Mouse (Mus musculus): ENCODE measurements around the gene Capg. TPM values are rescaled to one million over a fixed set of nuclear protein-coding genes. Genes with fewer than 3 reads are reported as not detected.
"Not testable (repeated sequence)": the region's sequence is repeated elsewhere in the genome, so short reads cannot be mapped to it uniquely, and the experiment has no call there.

The Capg gene
- polyA plus RNA-seq, 1 experiment from 2014 or later = 75.8 TPM

GRCm38 (mm10) chr6:72523222-72523621, 21.0 kb upstream of the Capg start:
- Histone ChIP-seq H3K4me1 (replicated peaks; ENCODE audit: control insufficient read depth, insufficient read depth, low read length) (peaks cover 8% of the 10 kb centered on the region), H3K36me3 (ENCODE audit: control insufficient read depth, insufficient read depth, low read length) (no peaks in the 10 kb centered on the region), H3K4me2 (ENCODE audit: low read depth, low read length) (no peak overlapping the region), H3K9ac (ENCODE audit: low read length) (no peak overlapping the region), H3K27me3 (ENCODE audit: control insufficient read depth, insufficient read depth, low read depth, low read length) (no peaks in the 10 kb centered on the region), H3K27ac (ENCODE audit: low read length) (no peak overlapping the region), H3K9me3 (ENCODE audit: control insufficient read depth, low read length) (no peaks in the 10 kb centered on the region), H3K4me3 (ENCODE audit: low read length) (no peak overlapping the region)
- WGBS = 66% methylated on average over 4 of the region's 4 CpGs
- ATAC-seq (ENCODE audit: low read depth) = no peak

GRCm38 (mm10) chr6:72524160-72524559, 20.0 kb upstream of the Capg start:
- no peak overlapping the region for H3K9ac ChIP-seq (ENCODE audit: low read length)
- no peaks in the 10 kb centered on the region for H3K36me3 ChIP-seq (ENCODE audit: control insufficient read depth, insufficient read depth, low read length)
- no peak overlapping the region for H3K4me3 ChIP-seq (ENCODE audit: low read length)
- H3K4me2 ChIP-seq (ENCODE audit: low read depth, low read length) = no peak overlapping the region
- no peak overlapping the region for H3K27ac ChIP-seq (ENCODE audit: low read length)
- H3K27me3 ChIP-seq (ENCODE audit: control insufficient read depth, insufficient read depth, low read depth, low read length) = no peaks in the 10 kb centered on the region
- peaks cover 6% of the 10 kb centered on the region for H3K4me1 ChIP-seq (replicated peaks; ENCODE audit: control insufficient read depth, insufficient read depth, low read length)
- no peaks in the 10 kb centered on the region for H3K9me3 ChIP-seq (ENCODE audit: control insufficient read depth, low read length)
- ATAC-seq (ENCODE audit: low read depth) = no peak
- WGBS = 63% methylated on average over 2 of the region's 2 CpGs

- Histone ChIP-seq H3K4me3 (ENCODE audit: low read length) (no peak overlapping the region), H3K27ac (ENCODE audit: low read length) (no peak overlapping the region), H3K27me3 (ENCODE audit: control insufficient read depth, insufficient read depth, low read depth, low read length) (no peaks in the 10 kb centered on the region), H3K9ac (ENCODE audit: low read length) (no peak overlapping the region), H3K4me2 (ENCODE audit: low read depth, low read length) (no peak overlapping the region), H3K36me3 (ENCODE audit: control insufficient read depth, insufficient read depth, low read length) (no peaks in the 10 kb centered on the region), H3K9me3 (ENCODE audit: control insufficient read depth, low read length) (no peaks in the 10 kb centered on the region), H3K4me1 (replicated peaks; ENCODE audit: control insufficient read depth, insufficient read depth, low read length) (no peaks in the 10 kb centered on the region)
- ATAC-seq (ENCODE audit: low read depth) = no peak
- WGBS = 80% methylated on average over 4 of the region's 4 CpGs
Measured at GRCm38 (mm10) chr6:72527070-72527469, 17.1 kb upstream of the Capg start.

- Histone ChIP-seq H3K27me3 (ENCODE audit: control insufficient read depth, insufficient read depth, low read depth, low read length) (no peaks in the 10 kb centered on the region), H3K4me1 (replicated peaks; ENCODE audit: control insufficient read depth, insufficient read depth, low read length) (no peaks in the 10 kb centered on the region), H3K4me3 (ENCODE audit: low read length) (no peak overlapping the region), H3K4me2 (ENCODE audit: low read depth, low read length) (no peak overlapping the region), H3K9me3 (ENCODE audit: control insufficient read depth, low read length) (no peaks in the 10 kb centered on the region), H3K36me3 (ENCODE audit: control insufficient read depth, insufficient read depth, low read length) (no peaks in the 10 kb centered on the region), H3K9ac (ENCODE audit: low read length) (no peak overlapping the region), H3K27ac (ENCODE audit: low read length) (no peak overlapping the region)
- ATAC-seq (ENCODE audit: low read depth) = no peak
- 74% methylated on average over 10 of the region's 10 CpGs for WGBS
Measured at GRCm38 (mm10) chr6:72528410-72529151, 15.6 kb upstream of the Capg start.

DNA sequence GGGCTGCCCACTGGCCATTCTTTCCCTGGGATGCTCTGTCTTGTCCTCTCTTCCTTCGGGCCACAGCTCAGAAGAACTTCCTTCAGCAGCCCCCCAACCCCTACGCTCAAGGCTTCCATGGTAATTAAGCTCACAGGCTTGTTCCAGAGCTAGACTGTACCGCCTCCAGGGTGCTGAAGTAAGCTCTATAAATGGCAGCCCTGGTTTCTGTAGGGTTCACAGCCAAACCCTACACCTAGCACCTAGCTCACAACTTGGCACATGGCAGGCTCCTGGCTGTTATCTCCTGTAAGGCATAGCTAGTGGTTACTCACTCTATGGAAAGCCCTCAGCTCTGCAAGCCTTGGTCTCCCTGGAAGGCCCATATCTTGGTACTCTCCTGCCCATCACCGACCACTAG, 11.6 kb upstream of the Capg start:
- H3K4me3 ChIP-seq (ENCODE audit: low read length) = no peak overlapping the region
- H3K36me3 ChIP-seq (ENCODE audit: control insufficient read depth, insufficient read depth, low read length) = no peaks in the 10 kb centered on the region
- H3K9ac ChIP-seq (ENCODE audit: low read length) = no peak overlapping the region
- ATAC-seq (ENCODE audit: low read depth) = no peak
- no peaks in the 10 kb centered on the region for H3K9me3 ChIP-seq (ENCODE audit: control insufficient read depth, low read length)
- H3K27me3 ChIP-seq (ENCODE audit: control insufficient read depth, insufficient read depth, low read depth, low read length) = no peaks in the 10 kb centered on the region
- WGBS = 80% methylated on average over 4 of the region's 4 CpGs
- H3K4me2 ChIP-seq (ENCODE audit: low read depth, low read length) = no peak overlapping the region
- H3K4me1 ChIP-seq (replicated peaks; ENCODE audit: control insufficient read depth, insufficient read depth, low read length) = peaks cover 4% of the 10 kb centered on the region
- H3K27ac ChIP-seq (ENCODE audit: low read length) = no peak overlapping the region

GRCm38 (mm10) chr6:72533555-72533954, 10.6 kb upstream of the Capg start:
- H3K27me3 ChIP-seq (ENCODE audit: control insufficient read depth, insufficient read depth, low read depth, low read length); H3K4me3 ChIP-seq (ENCODE audit: low read length); H3K36me3 ChIP-seq (ENCODE audit: control insufficient read depth, insufficient read depth, low read length); H3K4me2 ChIP-seq (ENCODE audit: low read depth, low read length); H3K27ac ChIP-seq (ENCODE audit: low read length); H3K9me3 ChIP-seq (ENCODE audit: control insufficient read depth, low read length); H3K4me1 ChIP-seq (replicated peaks; ENCODE audit: control insufficient read depth, insufficient read depth, low read length); H3K9ac ChIP-seq (ENCODE audit: low read length): not testable (repeated sequence)
- WGBS = 10% methylated on average over 1 of the region's 1 CpGs
- ATAC-seq (ENCODE audit: low read depth) = peak; percentile 34; the same call in 1 of the 2 replicates

- H3K4me1 ChIP-seq (replicated peaks; ENCODE audit: control insufficient read depth, insufficient read depth, low read length) = peaks cover 8% of the 10 kb centered on the region
- no peak overlapping the region for H3K27ac ChIP-seq (ENCODE audit: low read length)
- H3K27me3 ChIP-seq (ENCODE audit: control insufficient read depth, insufficient read depth, low read depth, low read length) = no peaks in the 10 kb centered on the region
- no peak overlapping the region for H3K4me2 ChIP-seq (ENCODE audit: low read depth, low read length)
- H3K4me3 ChIP-seq (ENCODE audit: low read length) = no peak overlapping the region
- WGBS = 38% methylated on average over 9 of the region's 9 CpGs
- H3K36me3 ChIP-seq (ENCODE audit: control insufficient read depth, insufficient read depth, low read length) = no peaks in the 10 kb centered on the region
- no peak overlapping the region for H3K9ac ChIP-seq (ENCODE audit: low read length)
- ATAC-seq (ENCODE audit: low read depth) = peak; percentile 34; the same call in 1 of the 2 replicates
- H3K9me3 ChIP-seq (ENCODE audit: control insufficient read depth, low read length) = no peaks in the 10 kb centered on the region
Measured at GRCm38 (mm10) chr6:72534035-72534809, 10.0 kb upstream of the Capg start.

DNA sequence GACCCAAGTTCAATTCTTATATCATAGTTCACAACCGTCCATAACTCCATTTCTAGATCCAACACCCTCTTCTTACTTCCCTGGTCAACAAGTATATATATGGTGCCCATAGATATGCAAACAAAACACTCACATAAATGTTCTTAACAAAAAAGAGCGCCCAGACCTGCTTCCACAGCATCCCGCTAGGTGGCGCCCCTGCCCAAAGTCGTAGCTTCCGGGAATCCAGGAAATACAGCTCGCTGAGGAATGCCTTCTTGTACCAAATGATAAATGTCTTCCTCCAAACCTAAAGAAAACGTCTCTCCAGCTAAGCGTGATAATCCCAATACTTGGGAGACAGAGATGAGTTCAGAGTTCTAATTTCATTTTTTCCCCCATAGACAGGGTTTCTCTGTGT, 9.0 kb upstream of the Capg start:
- H3K4me3 ChIP-seq (ENCODE audit: low read length) = peak overlapping the region; percentile 18; the same call in 1 of the 2 replicates
- no peaks in the 10 kb centered on the region for H3K36me3 ChIP-seq (ENCODE audit: control insufficient read depth, insufficient read depth, low read length)
- no peaks in the 10 kb centered on the region for H3K27me3 ChIP-seq (ENCODE audit: control insufficient read depth, insufficient read depth, low read depth, low read length)
- peak overlapping the region; percentile 48 for H3K4me2 ChIP-seq (ENCODE audit: low read depth, low read length)
- peak overlapping the region; percentile 39; the same call in 1 of the 2 replicates for H3K27ac ChIP-seq (ENCODE audit: low read length)
- H3K9me3 ChIP-seq (ENCODE audit: control insufficient read depth, low read length) = no peaks in the 10 kb centered on the region
- peak overlapping the region; percentile 50 for H3K9ac ChIP-seq (ENCODE audit: low read length)
- no peak for ATAC-seq (ENCODE audit: low read depth)
- peaks cover 8% of the 10 kb centered on the region for H3K4me1 ChIP-seq (replicated peaks; ENCODE audit: control insufficient read depth, insufficient read depth, low read length)
- 3% methylated on average over 9 of the region's 9 CpGs for WGBS

- peak overlapping the region; percentile 76 for H3K4me2 ChIP-seq (ENCODE audit: low read depth, low read length)
- no peaks in the 10 kb centered on the region for H3K36me3 ChIP-seq (ENCODE audit: control insufficient read depth, insufficient read depth, low read length)
- WGBS = 38% methylated on average over 10 of the region's 10 CpGs
- peak overlapping the region; percentile 9; the same call in 1 of the 2 replicates for H3K27ac ChIP-seq (ENCODE audit: low read length)
- ATAC-seq (ENCODE audit: low read depth) = 0 out of 2 replicates have a peak, but pooled peaks have one; percentile 3
- no peaks in the 10 kb centered on the region for H3K27me3 ChIP-seq (ENCODE audit: control insufficient read depth, insufficient read depth, low read depth, low read length)
- peaks cover 8% of the 10 kb centered on the region for H3K4me1 ChIP-seq (replicated peaks; ENCODE audit: control insufficient read depth, insufficient read depth, low read length)
- H3K9me3 ChIP-seq (ENCODE audit: control insufficient read depth, low read length) = no peaks in the 10 kb centered on the region
- H3K4me3 ChIP-seq (ENCODE audit: low read length) = peak overlapping the region; percentile 59
- H3K9ac ChIP-seq (ENCODE audit: low read length) = peak overlapping the region; percentile 72
Measured at GRCm38 (mm10) chr6:72537998-72538500, 6.1 kb upstream of the Capg start.

Data from lung, embryonic 16.5 days (tissue).